Mouse (Mus musculus) midbrain, postnatal 0 days (tissue): ENCODE measurements around the gene Dync1i1. TPM values are rescaled to one million over a fixed set of nuclear protein-coding genes. Genes with fewer than 3 reads are reported as not detected.
A peak's percentile ranks its signal among the peaks of the same experiment; 100 is the strongest.

Source experiments
- ATAC-seq: fragments of 200-750 bp; cut with Nextera tagmentation; 2 replicates; pipeline ENCODE4 v1.8.0; 2017; ENCODE audit warnings: moderate number of reproducible peaks, mild to moderate bottlenecking, moderate TSS enrichment, moderate library complexity; ENCODE audit not compliant: low FRiP score
- DNase-seq: peaks from one replicate; pipeline ENCODE4 v3.0.0-alpha.2; 2015; ENCODE audit warnings: low spot score
- H3K27ac ChIP-seq: fragments of 300-500 bp; sonication (generic); 2 replicates; pipeline ENCODE4 v1.5.1; 2014; ENCODE audit warnings: low read depth, mild to moderate bottlenecking, low read length, mixed read lengths
- H3K27me3 ChIP-seq: fragments of 300-500 bp; sonication (generic); 2 replicates; pipeline ENCODE4 v1.6.1; 2014; ENCODE audit warnings: low read length, control low read depth, mixed read lengths; ENCODE audit not compliant: insufficient read depth
- H3K36me3 ChIP-seq: fragments of 300-500 bp; sonication (generic); 2 replicates; pipeline ENCODE4 v1.6.1; 2014; ENCODE audit warnings: low read length, control low read depth, mixed read lengths; ENCODE audit not compliant: insufficient read depth
- H3K4me1 ChIP-seq: fragments of 300-500 bp; sonication (generic); 2 replicates; pipeline ENCODE4 v1.6.1; 2014; ENCODE audit warnings: mild to moderate bottlenecking, control low read depth, antibody characterized with exemption, low read length, mixed read lengths; ENCODE audit not compliant: insufficient read depth
- H3K4me2 ChIP-seq: fragments of 300-500 bp; sonication (generic); 2 replicates; pipeline ENCODE4 v1.6.1; 2014; ENCODE audit warnings: low read depth, mild to moderate bottlenecking, low read length, mixed read lengths; ENCODE audit not compliant: poor library complexity, severe bottlenecking
- H3K4me3 ChIP-seq: fragments of 300-500 bp; sonication (generic); 2 replicates; pipeline ENCODE4 v1.5.1; 2014; ENCODE audit warnings: low read depth, mild to moderate bottlenecking, low read length, moderate library complexity
- H3K9ac ChIP-seq: fragments of 300-500 bp; sonication (generic); replicated peaks from 2 replicates; pipeline ENCODE4 v1.6.1; 2014; ENCODE audit warnings: mild to moderate bottlenecking, low read length, moderate library complexity, mixed read lengths; ENCODE audit not compliant: poor library complexity, severe bottlenecking
- H3K9me3 ChIP-seq: fragments of 300-500 bp; sonication (generic); 2 replicates; pipeline ENCODE4 v1.6.1; 2016; ENCODE audit warnings: low read length, control low read depth
- CTCF ChIP-seq: IDR thresholded peaks from 2 replicates; pipeline ENCODE4 v1.5.1; 2016; ENCODE audit warnings: antibody characterized with exemption, mild to moderate bottlenecking
- WGBS: fragments of 180-500 bp; shearing (Covaris S2); extraction: QIAGEN DNeasy Blood & Tissue Kit; methylation state at CpG from one replicate; pipeline ENCODE4 v1.1.7; 2014; 5-methylcytosine and 5-hydroxymethylcytosine counted together
- polyA plus RNA-seq: library from polyadenylated mRNA; unstranded; fragments of >200 nt; fragmentation: Nextera tagmentation; extraction: Ambion mirVana; gene quantifications from 2 replicates; pipeline ENCODE4 v1.2.1, GENCODE M21; 2015
- total RNA-seq: library from RNA; depleted of rRNA; stranded (reverse); fragments of >200 nt; gene quantifications from 2 replicates; pipeline ENCODE4 v1.2.3, GENCODE M21; 2014

The Dync1i1 gene
- total and polyA plus RNA-seq, 2 experiments from 2014 or later, result 64.0 to 73.1 TPM

DNA sequence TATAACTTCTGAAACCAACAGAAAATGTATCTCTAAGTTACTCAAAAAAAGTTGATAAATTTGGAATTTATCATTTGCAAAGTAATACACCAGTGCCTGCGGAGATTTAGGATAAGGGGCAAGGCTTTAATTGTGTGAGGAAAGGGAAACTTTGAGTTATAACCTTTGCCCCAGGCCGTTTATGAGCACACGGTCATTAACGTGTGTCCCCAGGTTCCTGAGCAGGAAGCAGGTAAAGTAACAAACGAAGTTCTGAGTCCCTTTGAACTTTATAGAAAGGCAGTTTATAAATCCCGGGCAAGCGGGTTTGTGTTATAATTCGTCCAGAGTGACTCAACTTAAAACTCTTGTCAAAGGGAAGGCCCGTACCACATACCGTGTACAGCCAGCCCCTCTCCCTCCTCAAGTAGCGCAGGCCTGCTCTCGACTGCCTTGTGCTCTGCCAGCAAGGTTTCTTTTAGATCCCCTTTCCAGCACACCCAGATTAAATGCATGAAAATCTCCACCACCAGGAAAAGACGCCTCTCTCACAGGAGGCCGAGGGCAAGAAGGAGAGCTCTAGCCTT lies 103.1 kb downstream of the Dync1i1 start:
- H3K36me3 ChIP-seq, result no peaks in the 10 kb centered on the region
- no peak overlapping the region for H3K4me3 ChIP-seq
- no peak overlapping the region for H3K9ac ChIP-seq
- H3K27me3 ChIP-seq, result no peaks in the 10 kb centered on the region
- no peaks in the 10 kb centered on the region for H3K9me3 ChIP-seq
- ATAC-seq (no peak), DNase-seq (no peak)
- H3K4me2 ChIP-seq, result no peak overlapping the region
- 74% methylated on average over 14 of the region's 14 CpGs for WGBS
- H3K27ac ChIP-seq, result no peak overlapping the region
- no peak for TF ChIP-seq CTCF
- H3K4me1 ChIP-seq, result no peaks in the 10 kb centered on the region

DNA sequence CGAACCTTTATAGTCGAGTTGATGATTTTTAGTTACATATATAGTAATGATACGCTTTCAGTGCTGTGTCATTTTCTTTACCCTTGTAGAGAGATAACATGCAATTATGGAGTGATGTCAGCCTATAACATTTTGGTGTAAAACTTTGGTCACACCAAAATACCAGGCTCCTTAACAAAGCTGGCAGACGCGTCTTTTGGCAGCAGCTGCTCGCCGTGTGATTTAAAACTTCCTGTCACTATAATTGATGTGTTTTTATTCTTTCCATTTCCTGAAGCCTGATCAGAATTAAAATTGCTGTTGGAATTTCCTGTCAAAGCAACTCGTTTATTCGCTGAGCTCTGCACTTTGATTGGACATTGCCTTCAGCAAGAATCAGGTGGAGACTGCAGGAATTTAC lies 103.7 kb downstream of the Dync1i1 start:
- no peak overlapping the region for H3K4me2 ChIP-seq
- TF ChIP-seq CTCF, result no peak
- H3K4me1 ChIP-seq, result no peaks in the 10 kb centered on the region
- H3K36me3 ChIP-seq, result no peaks in the 10 kb centered on the region
- H3K27me3 ChIP-seq, result no peaks in the 10 kb centered on the region
- WGBS, result 74% methylated on average over 9 of the region's 9 CpGs
- DNase-seq, result no peak
- H3K9ac ChIP-seq, result no peak overlapping the region
- no peak overlapping the region for H3K4me3 ChIP-seq
- H3K27ac ChIP-seq, result no peak overlapping the region
- no peaks in the 10 kb centered on the region for H3K9me3 ChIP-seq
- ATAC-seq, result no peak

DNA sequence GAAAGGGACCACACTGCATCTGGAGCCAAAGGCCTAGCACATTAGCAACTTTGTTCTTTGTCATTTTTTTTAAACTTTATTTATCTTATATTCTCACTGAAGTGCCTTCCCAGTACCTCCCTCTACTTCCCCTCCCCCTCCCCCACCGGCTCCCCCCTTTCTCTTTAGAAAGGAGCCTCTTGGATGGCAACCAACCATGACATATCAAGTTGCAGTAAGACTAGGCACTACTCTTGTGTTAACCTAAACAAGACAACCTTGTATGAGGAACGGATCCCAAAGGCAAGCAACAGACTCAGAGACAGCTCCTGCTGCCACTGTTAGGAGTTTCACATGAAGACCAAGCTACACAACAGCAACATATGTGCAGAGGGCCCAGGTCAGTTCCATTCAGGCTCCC lies 105.3 kb downstream of the Dync1i1 start:
- Histone ChIP-seq H3K9me3 (no peaks in the 10 kb centered on the region), H3K36me3 (no peaks in the 10 kb centered on the region), H3K4me3 (no peak overlapping the region), H3K4me1 (no peaks in the 10 kb centered on the region), H3K4me2 (no peak overlapping the region), H3K27me3 (no peaks in the 10 kb centered on the region), H3K9ac (no peak overlapping the region), H3K27ac (no peak overlapping the region)
- DNase-seq (no peak), ATAC-seq (no peak)
- no peak for TF ChIP-seq CTCF
- WGBS, result 53% methylated on average over 2 of the region's 2 CpGs

DNA sequence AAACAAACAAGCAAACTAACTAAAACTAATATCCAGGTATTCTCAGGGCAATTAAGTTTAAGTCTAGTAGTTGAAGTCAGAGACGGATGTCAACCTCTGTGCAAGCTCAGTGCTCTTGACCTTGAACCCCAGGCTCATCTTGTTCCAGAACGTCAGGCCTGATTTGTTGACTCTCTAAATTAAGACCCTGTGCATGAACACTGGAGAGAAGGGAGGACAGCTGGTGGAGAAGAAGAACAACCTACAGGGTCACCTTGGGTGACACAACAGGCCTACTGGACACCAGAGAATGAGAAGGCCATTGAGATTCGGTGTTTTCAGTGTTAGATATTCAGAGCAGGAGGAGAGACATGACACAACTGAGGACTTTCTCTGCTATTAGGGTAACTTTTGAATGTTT lies 105.8 kb downstream of the Dync1i1 start:
- ATAC-seq (no peak), DNase-seq (no peak)
- WGBS, result 89% methylated on average over 3 of the region's 3 CpGs
- Histone ChIP-seq H3K9me3 (no peaks in the 10 kb centered on the region), H3K4me2 (no peak overlapping the region), H3K4me3 (no peak overlapping the region), H3K27ac (no peak overlapping the region), H3K36me3 (no peaks in the 10 kb centered on the region), H3K4me1 (no peaks in the 10 kb centered on the region), H3K27me3 (no peaks in the 10 kb centered on the region), H3K9ac (no peak overlapping the region)
- TF ChIP-seq CTCF, result no peak

DNA sequence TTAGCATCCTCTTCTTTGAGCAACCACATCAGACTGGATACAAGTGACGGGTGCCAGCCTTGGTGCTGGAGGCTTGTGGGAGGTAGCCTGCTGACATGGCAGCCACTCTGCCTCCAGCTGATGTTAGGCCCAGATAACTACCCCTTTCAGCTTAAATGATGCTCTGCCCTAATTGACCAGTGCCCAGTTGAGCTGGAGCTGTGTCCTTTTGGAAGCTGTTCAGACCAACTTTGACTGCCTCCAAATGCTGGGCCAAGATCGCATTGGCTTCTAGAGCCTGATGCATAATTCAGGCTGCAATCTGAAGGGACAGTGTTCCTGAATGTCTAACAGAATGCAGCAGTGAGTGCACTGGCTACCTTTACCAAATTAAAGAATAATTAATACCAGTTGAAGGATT lies 107.4 kb downstream of the Dync1i1 start:
- no peak for ATAC-seq

DNA sequence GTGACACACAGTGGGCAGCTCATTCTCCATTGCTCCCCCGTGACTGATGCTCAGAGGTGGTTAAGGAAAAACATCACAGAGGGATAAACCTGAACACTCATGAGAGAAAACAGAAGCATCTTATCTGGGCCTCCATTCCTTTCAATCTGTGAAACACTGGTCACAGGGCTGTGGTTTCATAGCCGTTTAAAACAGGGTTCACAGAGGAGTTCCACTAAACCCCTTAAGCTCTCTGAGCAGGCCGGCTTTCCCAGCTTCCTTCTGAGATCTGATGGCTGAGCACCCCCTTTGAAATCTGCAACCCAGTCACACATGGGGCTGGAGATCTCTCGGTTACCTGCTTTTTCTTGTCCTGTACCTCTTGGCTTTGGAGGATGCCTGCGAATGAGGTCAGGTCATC lies 117.0 kb downstream of the Dync1i1 start:
- Histone ChIP-seq H3K9ac (no peak overlapping the region), H3K4me3 (no peak overlapping the region), H3K36me3 (no peaks in the 10 kb centered on the region), H3K27ac (no peak overlapping the region), H3K9me3 (no peaks in the 10 kb centered on the region), H3K4me1 (no peaks in the 10 kb centered on the region), H3K4me2 (no peak overlapping the region), H3K27me3 (no peaks in the 10 kb centered on the region)
- TF ChIP-seq CTCF, result no peak
- no peak for ATAC-seq
- no peak for DNase-seq
- 77% methylated on average over 5 of the region's 5 CpGs for WGBS

More for the DNA sequence above, 107.4 kb downstream of the Dync1i1 start:
- no peaks in the 10 kb centered on the region for H3K36me3 ChIP-seq
- WGBS, result 87% methylated on average over 2 of the region's 2 CpGs
- H3K4me1 ChIP-seq, result no peaks in the 10 kb centered on the region
- no peak overlapping the region for H3K4me2 ChIP-seq
- H3K27ac ChIP-seq, result no peak overlapping the region
- no peak for TF ChIP-seq CTCF
- H3K4me3 ChIP-seq, result no peak overlapping the region
- no peak overlapping the region for H3K9ac ChIP-seq
- H3K27me3 ChIP-seq, result no peaks in the 10 kb centered on the region
- peak; percentile 40 for DNase-seq
- no peaks in the 10 kb centered on the region for H3K9me3 ChIP-seq
